Mouse (Mus musculus) common myeloid progenitor, adult 5-6 weeks (primary cell): ENCODE data around the gene Myh10. TPM values are rescaled to one million over a fixed set of nuclear protein-coding genes. Genes with fewer than 3 reads are reported as not detected.

Experiments used
- ATAC-seq: replicated peaks from 2 replicates; pipeline ENCODE4 v1.8.0; 2016; ENCODE audit warnings: low read depth, mild to moderate bottlenecking, moderate TSS enrichment, inconsistent platforms; ENCODE audit not compliant: poor library complexity, severe bottlenecking
- total RNA-seq: library from RNA; stranded (forward); fragments of 200-1000, 187-1606 nt; gene quantifications from 2 replicates; pipeline ENCODE4 v1.2.3, GENCODE M21; 2017

The Myh10 gene
- total RNA-seq, 1 experiment from 2014 or later: 20.8 TPM

GRCm38 (mm10) chr11:68742658-68743057 lies 51.3 kb downstream of the Myh10 start:
- no peak for ATAC-seq

- ATAC-seq: no peak
Observed at GRCm38 (mm10) chr11:68744150-68744549, 52.8 kb downstream of the Myh10 start.

DNA sequence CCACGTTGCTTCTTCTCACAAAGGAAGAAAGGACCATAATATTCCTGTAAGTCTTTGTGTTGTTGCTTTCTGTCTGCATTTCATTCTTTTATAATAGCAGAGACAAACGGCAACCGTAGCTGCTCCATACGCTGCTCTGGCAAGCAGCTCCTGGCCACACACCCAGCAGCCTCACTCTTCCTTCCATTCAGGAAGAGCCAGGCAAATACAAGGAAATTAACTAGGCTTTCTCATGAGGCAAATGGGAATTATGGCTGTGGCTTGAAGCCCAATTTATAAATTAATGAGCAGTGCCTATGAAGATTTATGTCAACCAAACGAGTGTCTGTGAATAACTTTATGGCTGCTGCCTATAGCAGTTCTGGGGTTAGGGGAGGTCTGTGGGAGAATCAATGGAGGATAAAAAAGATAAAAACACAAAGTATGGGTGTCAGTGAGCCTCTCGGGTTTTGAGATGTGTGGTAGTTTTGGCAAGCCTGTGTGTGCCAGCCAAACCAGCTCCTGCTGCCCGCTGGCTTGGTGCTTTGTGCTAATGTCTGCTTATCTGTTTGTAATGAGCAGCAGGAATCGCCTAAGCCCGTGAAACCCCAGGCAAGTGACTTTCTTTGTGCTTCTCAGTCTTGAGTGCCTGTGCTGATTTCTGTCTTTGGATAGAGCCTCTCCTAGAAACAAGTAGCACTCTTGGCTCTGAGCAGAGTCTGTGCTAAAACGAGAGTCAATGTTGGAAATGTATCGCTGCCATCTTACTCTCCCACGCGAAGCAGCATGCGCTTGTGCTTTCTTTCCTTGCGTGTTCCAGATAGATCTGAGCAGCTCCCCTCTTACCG lies 54.2 kb downstream of the Myh10 start:
- ATAC-seq: no peak

DNA sequence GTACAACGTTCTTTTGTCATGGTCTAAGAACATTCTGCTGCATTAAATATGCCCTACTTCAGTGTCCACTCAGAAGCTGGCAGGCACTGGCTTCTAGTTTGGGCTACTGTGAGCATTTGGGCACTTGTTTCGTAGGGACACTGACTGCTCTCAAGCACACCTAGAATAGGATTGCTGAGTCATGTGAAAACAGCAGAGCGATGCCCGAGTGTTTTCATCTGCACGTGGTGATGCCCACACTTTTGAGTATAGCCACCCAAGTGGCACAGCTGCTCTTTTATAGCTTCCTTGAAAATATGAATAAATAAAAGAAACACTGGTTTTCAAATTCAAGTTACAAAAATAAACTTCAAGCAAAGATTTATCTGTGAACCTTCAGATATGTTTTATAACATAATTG lies 56.8 kb downstream of the Myh10 start:
- ATAC-seq: no peak

- ATAC-seq: no peak
Observed at GRCm38 (mm10) chr11:68750206-68750605, 58.8 kb downstream of the Myh10 start.

DNA sequence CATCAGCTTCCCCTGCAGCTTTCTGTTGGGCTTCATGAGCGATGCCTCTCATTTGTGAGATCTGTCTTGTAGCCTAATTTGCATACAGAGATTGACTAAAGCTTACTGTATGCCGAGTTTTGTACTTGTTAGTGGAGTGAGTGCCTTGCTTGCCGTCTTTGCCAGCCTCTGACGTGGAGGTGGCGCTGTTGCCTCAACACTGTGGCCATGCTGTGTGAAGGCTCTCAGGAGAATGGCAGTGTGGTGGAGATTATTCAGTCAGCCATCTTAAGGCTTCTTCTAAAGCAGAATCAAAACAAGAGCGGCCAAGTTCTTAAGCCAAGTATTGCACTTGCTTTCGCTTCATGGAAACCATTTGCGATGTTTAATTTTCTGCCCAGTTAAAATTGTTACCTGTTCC lies 59.6 kb downstream of the Myh10 start:
- peak; percentile 87 for ATAC-seq

GRCm38 (mm10) chr11:68754283-68754682 lies 62.9 kb downstream of the Myh10 start:
- no peak for ATAC-seq

DNA sequence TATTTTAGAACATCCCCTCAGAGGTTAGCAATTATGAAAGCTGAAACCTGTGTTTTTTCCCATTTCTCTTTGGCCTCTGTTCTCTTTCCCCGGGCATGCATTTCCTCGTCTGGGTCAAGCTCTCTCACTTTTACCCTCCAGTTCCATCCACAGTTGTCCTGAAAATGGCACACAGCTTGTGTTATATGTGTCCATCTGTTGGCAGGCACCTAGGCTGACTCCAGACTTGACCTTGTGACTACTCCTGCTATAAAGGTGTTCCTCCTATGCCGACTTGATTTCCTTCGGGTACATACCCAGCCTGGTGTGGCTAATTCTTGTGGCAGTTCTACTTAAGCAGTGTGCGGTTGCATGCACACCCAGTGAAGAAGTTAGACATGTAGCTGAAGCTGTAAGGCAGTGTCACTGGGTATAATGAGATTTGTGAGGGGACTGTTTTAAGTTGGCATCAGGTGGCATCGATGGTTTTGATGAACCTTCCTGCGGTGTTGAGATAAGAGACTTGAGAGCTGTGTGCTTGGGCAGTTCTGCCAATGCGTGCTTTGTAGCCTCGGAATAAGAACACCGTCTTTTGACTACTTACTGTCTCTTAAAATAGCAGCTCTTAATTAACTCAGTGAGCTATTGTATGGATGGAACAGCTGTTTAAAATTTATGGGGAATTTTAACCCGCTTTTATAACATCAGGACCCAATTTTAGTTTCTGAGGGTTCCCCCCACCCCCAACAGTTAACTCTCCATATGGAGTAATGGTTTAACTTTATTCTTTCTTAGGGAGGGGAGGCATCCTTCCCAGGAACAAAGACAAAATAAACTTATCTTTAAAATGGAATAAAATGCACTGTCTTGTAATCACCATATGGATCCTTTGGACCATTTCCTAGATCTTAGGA lies 65.3 kb downstream of the Myh10 start:
- ATAC-seq: peak; percentile 32; the same call in 1 of the 2 replicates

GRCm38 (mm10) chr11:68759691-68760090 lies 68.3 kb downstream of the Myh10 start:
- no peak for ATAC-seq

- no peak for ATAC-seq
Observed at GRCm38 (mm10) chr11:68761155-68761554, 69.8 kb downstream of the Myh10 start.

- no peak for ATAC-seq
Observed at GRCm38 (mm10) chr11:68761664-68762063, 70.3 kb downstream of the Myh10 start.

- no peak for ATAC-seq
Observed at GRCm38 (mm10) chr11:68764622-68765021, 73.3 kb downstream of the Myh10 start.

GRCm38 (mm10) chr11:68767762-68768542 lies 76.6 kb downstream of the Myh10 start:
- no peak; the same call in 1 of the 2 replicates for ATAC-seq

GRCm38 (mm10) chr11:68769770-68770510 lies 78.6 kb downstream of the Myh10 start:
- ATAC-seq: peak; percentile 34

- ATAC-seq: no peak
Observed at GRCm38 (mm10) chr11:68776147-68776655, 84.8 kb downstream of the Myh10 start.

DNA sequence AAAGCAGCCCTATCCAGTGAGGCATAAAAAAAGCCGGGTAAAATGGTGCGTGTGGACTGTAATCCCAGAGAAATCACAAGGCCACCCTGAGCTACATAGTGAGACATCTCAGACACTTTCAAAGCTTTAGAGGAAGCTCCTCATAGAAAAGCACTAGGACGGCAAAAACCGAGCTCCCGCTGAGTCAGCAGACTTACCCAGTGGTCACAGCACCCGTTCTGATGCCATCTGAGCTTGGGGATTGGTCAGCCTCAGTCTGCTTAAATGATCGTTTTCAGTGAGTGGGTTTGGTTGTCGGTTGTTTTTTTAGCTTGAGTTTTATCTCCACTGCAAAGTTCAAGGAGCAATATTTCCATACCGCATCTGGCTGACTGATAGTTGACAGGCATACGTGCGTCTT lies 86.6 kb downstream of the Myh10 start:
- ATAC-seq: no peak

GRCm38 (mm10) chr11:68778855-68779254 lies 87.5 kb downstream of the Myh10 start:
- no peak for ATAC-seq

DNA sequence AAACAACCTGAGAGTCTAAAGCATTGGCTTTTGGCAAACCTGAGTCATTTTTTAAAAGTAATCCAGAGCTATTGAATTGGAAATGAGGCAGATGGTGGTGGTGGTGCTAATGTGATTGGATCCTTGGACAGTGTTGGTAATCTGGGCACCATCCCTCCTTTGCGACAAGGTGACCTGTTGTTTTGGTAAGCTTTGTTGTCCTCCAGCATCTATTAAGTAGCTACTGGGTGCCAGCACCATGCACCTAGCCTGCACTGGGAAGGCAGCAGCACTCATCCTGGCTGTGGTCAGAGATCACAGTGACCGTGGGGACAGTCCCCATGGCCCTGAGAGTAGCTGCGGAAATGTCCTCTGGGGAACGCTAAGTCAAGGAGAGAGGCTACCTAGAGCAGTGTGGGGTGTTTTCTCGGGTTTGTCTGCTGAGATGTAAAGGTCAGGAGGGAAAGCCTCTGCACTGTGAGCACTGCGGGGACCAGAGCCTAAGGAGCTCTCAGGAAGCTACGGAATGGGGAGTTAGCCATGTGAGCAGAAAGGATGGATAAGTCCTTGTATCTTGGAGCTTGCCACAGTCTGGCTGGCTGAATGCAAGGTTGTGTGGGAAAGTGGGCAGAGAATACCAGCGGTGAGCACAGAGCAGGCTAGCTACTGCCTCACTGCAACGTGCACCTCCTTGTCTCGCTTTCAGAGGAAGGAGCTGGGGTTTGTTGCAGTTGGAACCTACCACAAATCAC lies 88.5 kb downstream of the Myh10 start:
- ATAC-seq: no peak
